Mouse (Mus musculus): ENCODE results near the gene Dse. TPM values are rescaled to one million over a fixed set of nuclear protein-coding genes. Genes with fewer than 3 reads are reported as not detected.

The Dse gene
- polyA plus RNA-seq, 1 experiment = 8.7 TPM

DNA sequence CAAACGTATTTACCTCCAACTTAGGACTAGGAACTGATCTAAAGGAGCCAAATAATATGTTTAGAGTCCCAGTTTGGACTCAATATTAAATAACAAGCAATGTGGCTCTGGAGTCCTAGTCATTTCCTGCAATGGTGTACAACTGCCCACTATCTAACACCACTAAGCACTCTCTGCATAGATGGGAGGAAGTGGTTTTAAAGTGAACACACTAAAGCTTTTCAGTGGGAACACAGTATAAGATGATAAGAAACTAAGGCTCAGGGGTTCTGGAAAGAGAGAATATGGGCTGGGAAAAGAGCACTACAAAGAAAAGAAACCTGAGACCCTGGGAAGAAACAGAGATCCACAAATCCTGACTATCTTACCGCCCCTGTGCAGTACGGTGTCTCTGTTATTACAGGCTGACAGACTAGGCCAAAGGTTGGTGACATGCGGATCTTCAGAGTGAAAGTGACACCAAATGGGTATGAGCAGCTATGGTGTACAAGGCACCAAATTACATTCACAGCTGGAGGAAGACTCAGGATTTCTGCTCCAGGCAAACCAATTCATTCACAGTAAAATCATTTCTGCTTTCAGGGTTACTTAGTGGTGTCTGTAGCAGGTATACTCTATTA lies 34.7 kb downstream of the Dse start:
- TF ChIP-seq CTCF (IDR thresholded peaks at IDR 0.05; ENCODE audit: control insufficient read depth, insufficient read depth, insufficient read length) (no peak), FOSL1 (IDR thresholded peaks at IDR 0.05; ENCODE audit: insufficient read depth, low read length, poor library complexity, severe bottlenecking) (no peak), MYOD1 (IDR thresholded peaks at IDR 0.05; ENCODE audit: control insufficient read depth, insufficient read length, low read depth) (no peak), CEBPB (IDR thresholded peaks at IDR 0.05; ENCODE audit: low read depth) (no peak), MYOG (IDR thresholded peaks at IDR 0.05; ENCODE audit: control insufficient read depth, extremely low read depth, insufficient read length) (no peak), USF1 (IDR thresholded peaks at IDR 0.05; ENCODE audit: low read depth) (no peak), MAX (IDR thresholded peaks at IDR 0.05) (no peak)
- Histone ChIP-seq H3K79me2 (ENCODE audit: control insufficient read depth, insufficient read depth) (peaks cover 51% of the 10 kb centered on the region), H3K79me3 (ENCODE audit: low read depth) (peaks cover 3% of the 10 kb centered on the region), H3ac (ENCODE audit: control insufficient read depth, insufficient read length, low read depth) (no peak overlapping the region), H3K4me3 (ENCODE audit: insufficient read depth, poor library complexity, severe bottlenecking) (no peak overlapping the region), H3K27me3 (ENCODE audit: control insufficient read depth, insufficient read depth, insufficient read length) (no peaks in the 10 kb centered on the region), H3K36me3 (ENCODE audit: control insufficient read depth, insufficient read depth) (no peaks in the 10 kb centered on the region)

DNA sequence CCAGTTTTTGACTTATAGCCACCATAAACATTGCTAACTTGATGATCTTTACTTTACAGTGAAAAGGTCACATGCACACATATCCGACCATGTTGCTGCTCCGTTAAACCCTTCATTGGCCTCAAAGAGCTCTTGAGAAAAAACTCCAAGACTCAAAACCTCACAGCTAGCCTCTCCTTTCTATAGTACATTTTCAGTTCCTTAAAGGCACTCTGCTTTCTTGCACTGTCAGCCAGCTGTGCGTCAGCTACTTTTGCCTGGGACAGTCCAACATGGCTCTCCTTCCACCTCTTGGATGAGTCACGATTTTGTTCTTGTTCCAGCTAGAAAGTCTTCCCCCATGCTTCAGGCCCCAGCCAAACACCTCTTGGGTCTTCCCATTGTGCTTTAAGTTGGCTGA lies 35.9 kb downstream of the Dse start:
- Histone ChIP-seq H3ac (ENCODE audit: control insufficient read depth, insufficient read length, low read depth) (no peak overlapping the region), H3K4me3 (ENCODE audit: insufficient read depth, poor library complexity, severe bottlenecking) (no peak overlapping the region), H3K79me2 (ENCODE audit: control insufficient read depth, insufficient read depth) (peaks cover 44% of the 10 kb centered on the region), H3K79me3 (ENCODE audit: low read depth) (peaks cover 7% of the 10 kb centered on the region), H3K27me3 (ENCODE audit: control insufficient read depth, insufficient read depth, insufficient read length) (no peaks in the 10 kb centered on the region), H3K36me3 (ENCODE audit: control insufficient read depth, insufficient read depth) (no peaks in the 10 kb centered on the region)
- TF ChIP-seq USF1 (IDR thresholded peaks at IDR 0.05; ENCODE audit: low read depth) (no peak), MAX (IDR thresholded peaks at IDR 0.05) (no peak), MYOD1 (IDR thresholded peaks at IDR 0.05; ENCODE audit: control insufficient read depth, insufficient read length, low read depth) (no peak), CEBPB (IDR thresholded peaks at IDR 0.05; ENCODE audit: low read depth) (no peak), CTCF (IDR thresholded peaks at IDR 0.05; ENCODE audit: control insufficient read depth, insufficient read depth, insufficient read length) (no peak), MYOG (IDR thresholded peaks at IDR 0.05; ENCODE audit: control insufficient read depth, extremely low read depth, insufficient read length) (no peak), FOSL1 (IDR thresholded peaks at IDR 0.05; ENCODE audit: insufficient read depth, low read length, poor library complexity, severe bottlenecking) (no peak)

DNA sequence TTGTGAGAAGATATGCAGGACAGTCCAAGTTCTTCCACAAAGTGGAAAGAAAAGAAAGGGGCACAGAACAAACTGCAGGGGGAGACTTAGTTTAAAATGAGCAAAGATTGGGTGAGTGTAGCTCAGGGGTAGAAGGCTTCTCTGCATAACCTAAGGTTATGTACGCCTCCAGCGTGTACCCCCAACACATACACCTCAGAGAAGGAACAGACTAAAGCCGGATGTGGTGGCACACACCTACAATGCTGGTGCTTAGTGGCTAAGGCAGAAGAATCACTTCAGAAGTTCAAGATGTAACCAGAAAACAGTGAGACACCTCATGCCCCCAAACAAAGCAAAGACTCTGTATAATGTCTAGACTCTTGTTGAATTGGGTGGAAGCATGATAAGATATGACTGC lies 36.3 kb downstream of the Dse start:
- Histone ChIP-seq H3ac (ENCODE audit: control insufficient read depth, insufficient read length, low read depth) (no peak overlapping the region), H3K4me3 (ENCODE audit: insufficient read depth, poor library complexity, severe bottlenecking) (no peak overlapping the region), H3K79me3 (ENCODE audit: low read depth) (peaks cover 7% of the 10 kb centered on the region), H3K36me3 (ENCODE audit: control insufficient read depth, insufficient read depth) (no peaks in the 10 kb centered on the region), H3K79me2 (ENCODE audit: control insufficient read depth, insufficient read depth) (peaks cover 44% of the 10 kb centered on the region), H3K27me3 (ENCODE audit: control insufficient read depth, insufficient read depth, insufficient read length) (no peaks in the 10 kb centered on the region)
- TF ChIP-seq USF1 (IDR thresholded peaks at IDR 0.05; ENCODE audit: low read depth) (no peak), MYOG (IDR thresholded peaks at IDR 0.05; ENCODE audit: control insufficient read depth, extremely low read depth, insufficient read length) (no peak), MAX (IDR thresholded peaks at IDR 0.05) (no peak)

GRCm38 (mm10) chr10:34166971-34167370 lies 40.5 kb downstream of the Dse start:
- Histone ChIP-seq H3ac (ENCODE audit: control insufficient read depth, insufficient read length, low read depth) (no peak overlapping the region), H3K79me2 (ENCODE audit: control insufficient read depth, insufficient read depth) (peaks cover 28% of the 10 kb centered on the region), H3K27me3 (ENCODE audit: control insufficient read depth, insufficient read depth, insufficient read length) (no peaks in the 10 kb centered on the region), H3K36me3 (ENCODE audit: control insufficient read depth, insufficient read depth) (peaks cover 9% of the 10 kb centered on the region), H3K4me3 (ENCODE audit: insufficient read depth, poor library complexity, severe bottlenecking) (no peak overlapping the region), H3K79me3 (ENCODE audit: low read depth) (peaks cover 10% of the 10 kb centered on the region)
- no peak for TF ChIP-seq MAX (IDR thresholded peaks at IDR 0.05)

DNA sequence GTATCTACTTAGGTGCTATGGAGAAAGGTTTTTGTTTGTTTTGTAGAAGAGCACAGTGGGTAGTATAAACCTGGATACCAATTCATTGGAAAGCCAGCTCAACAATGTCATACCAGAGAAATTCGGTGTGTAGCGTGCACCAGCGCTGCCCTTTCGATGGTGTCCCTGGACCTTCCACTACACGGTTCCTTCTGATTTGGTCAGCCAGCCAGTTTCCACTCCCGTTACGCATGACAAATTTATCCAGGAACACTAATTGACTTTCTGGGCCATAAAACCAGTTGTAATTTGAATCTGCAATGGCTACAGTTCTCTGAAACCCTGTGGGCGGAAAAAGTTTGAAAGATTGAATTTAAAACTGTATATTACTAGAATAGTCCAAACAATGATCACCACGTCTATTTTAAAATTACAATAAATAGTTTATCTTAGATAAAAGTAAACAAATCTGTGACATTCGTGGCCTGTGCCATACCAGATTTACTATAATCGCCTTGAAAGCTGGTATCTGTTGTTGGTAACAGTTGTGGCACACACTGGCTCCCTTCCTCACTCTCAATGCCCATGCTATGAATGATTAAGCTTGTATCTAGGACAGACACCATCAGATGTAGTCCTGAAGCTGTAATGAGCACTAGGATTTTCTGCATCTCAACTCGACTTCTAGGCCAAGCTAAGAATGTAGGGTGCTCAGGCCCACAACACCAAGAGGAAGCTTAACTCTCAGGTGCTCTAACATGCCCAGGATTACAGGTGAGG lies 51.5 kb downstream of the Dse start:
- Histone ChIP-seq H3K79me2 (ENCODE audit: control insufficient read depth, insufficient read depth) (no peaks in the 10 kb centered on the region), H3K27me3 (ENCODE audit: control insufficient read depth, insufficient read depth, insufficient read length) (no peaks in the 10 kb centered on the region), H3ac (ENCODE audit: control insufficient read depth, insufficient read length, low read depth) (no peak overlapping the region), H3K4me3 (ENCODE audit: insufficient read depth, poor library complexity, severe bottlenecking) (no peak overlapping the region), H3K36me3 (ENCODE audit: control insufficient read depth, insufficient read depth) (peaks cover 62% of the 10 kb centered on the region), H3K79me3 (ENCODE audit: low read depth) (no peaks in the 10 kb centered on the region)
- no peak for TF ChIP-seq MAX (IDR thresholded peaks at IDR 0.05)
- no peak for TF ChIP-seq FOSL1 (IDR thresholded peaks at IDR 0.05; ENCODE audit: insufficient read depth, low read length, poor library complexity, severe bottlenecking)
- TF ChIP-seq MYOD1 (IDR thresholded peaks at IDR 0.05; ENCODE audit: control insufficient read depth, insufficient read length, low read depth) = no peak
- TF ChIP-seq CEBPB (IDR thresholded peaks at IDR 0.05; ENCODE audit: low read depth) = no peak
- no peak for TF ChIP-seq CTCF (IDR thresholded peaks at IDR 0.05; ENCODE audit: control insufficient read depth, insufficient read depth, insufficient read length)
- TF ChIP-seq USF1 (IDR thresholded peaks at IDR 0.05; ENCODE audit: low read depth) = no peak
- no peak for TF ChIP-seq MYOG (IDR thresholded peaks at IDR 0.05; ENCODE audit: control insufficient read depth, extremely low read depth, insufficient read length)

DNA sequence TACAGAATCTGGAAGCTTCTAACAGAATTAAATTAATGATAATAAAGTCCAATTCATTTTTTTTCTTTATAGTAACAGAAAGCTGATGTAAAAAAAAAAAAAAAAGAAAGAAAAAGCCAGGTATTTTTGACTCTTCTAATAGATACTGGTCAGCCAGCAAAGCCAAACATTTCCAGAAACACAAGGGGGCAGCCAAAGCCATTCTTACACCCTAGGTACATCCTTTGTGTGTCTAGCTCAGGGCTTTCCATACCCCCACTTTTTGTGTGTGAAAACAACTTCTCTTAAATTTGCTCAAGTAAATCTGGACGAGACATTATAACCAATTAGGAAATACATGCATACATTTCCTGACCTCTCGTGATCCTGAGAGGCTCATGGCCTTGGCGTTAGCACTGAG lies 55.7 kb downstream of the Dse start:
- TF ChIP-seq CTCF (IDR thresholded peaks at IDR 0.05; ENCODE audit: control insufficient read depth, insufficient read depth, insufficient read length) (no peak), FOSL1 (IDR thresholded peaks at IDR 0.05; ENCODE audit: insufficient read depth, low read length, poor library complexity, severe bottlenecking) (no peak), MAX (IDR thresholded peaks at IDR 0.05) (no peak), MYOG (IDR thresholded peaks at IDR 0.05; ENCODE audit: control insufficient read depth, extremely low read depth, insufficient read length) (no peak), MYOD1 (IDR thresholded peaks at IDR 0.05; ENCODE audit: control insufficient read depth, insufficient read length, low read depth) (no peak), USF1 (IDR thresholded peaks at IDR 0.05; ENCODE audit: low read depth) (no peak), CEBPB (IDR thresholded peaks at IDR 0.05; ENCODE audit: low read depth) (no peak)
- Histone ChIP-seq H3ac (ENCODE audit: control insufficient read depth, insufficient read length, low read depth) (no peak overlapping the region), H3K36me3 (ENCODE audit: control insufficient read depth, insufficient read depth) (peaks cover 51% of the 10 kb centered on the region), H3K79me3 (ENCODE audit: low read depth) (no peaks in the 10 kb centered on the region), H3K4me3 (ENCODE audit: insufficient read depth, poor library complexity, severe bottlenecking) (no peak overlapping the region), H3K27me3 (ENCODE audit: control insufficient read depth, insufficient read depth, insufficient read length) (no peaks in the 10 kb centered on the region), H3K79me2 (ENCODE audit: control insufficient read depth, insufficient read depth) (no peaks in the 10 kb centered on the region)

Data from C2C12 (cell line).